Mouse (Mus musculus) cerebellum, adult 2 months (tissue): Measurements from ENCODE around the gene Tdrd1. TPM values are rescaled to one million over a fixed set of nuclear protein-coding genes. Genes with fewer than 3 reads are reported as not detected.
A peak's percentile ranks its signal among the peaks of the same experiment; 100 is the strongest.

Source experiments
- DNase-seq, 2 experiments: peaks; one replicate each; pipeline ENCODE4 v3.0.0; 2021
- H3K27ac ChIP-seq: fragments of 200-500 bp; 2 replicates; pipeline ENCODE4 v1.5.1; 2012; ENCODE audit warnings: low read length, control low read depth, inconsistent platforms; ENCODE audit not compliant: insufficient read depth
- H3K27me3 ChIP-seq: fragments of 200-500 bp; 2 replicates; pipeline ENCODE4 v1.6.1; 2012; ENCODE audit warnings: inconsistent platforms, mild to moderate bottlenecking, low read length, moderate library complexity; ENCODE audit not compliant: control insufficient read depth, insufficient read depth
- H3K4me1 ChIP-seq: fragments of 200-500 bp; 2 replicates; pipeline ENCODE4 v1.6.1; 2011; ENCODE audit warnings: low read length; ENCODE audit not compliant: control insufficient read depth, insufficient read depth
- H3K4me3 ChIP-seq: fragments of 200-500 bp; replicated peaks from 2 replicates; pipeline ENCODE3; 2011; ENCODE audit warnings: mild to moderate bottlenecking, low read depth, low read length, control low read depth; ENCODE audit not compliant: insufficient read depth
- CTCF ChIP-seq: fragments of 200-500 bp; IDR thresholded peaks from 2 replicates; pipeline ENCODE4 v1.5.1; 2011; ENCODE audit warnings: low read depth, mild to moderate bottlenecking, control low read depth, low read length, moderate library complexity, borderline replicate concordance; ENCODE audit not compliant: insufficient read depth
- POLR2A ChIP-seq: fragments of 200-500 bp; IDR thresholded peaks from 2 replicates; pipeline ENCODE4 v1.6.1; 2011; ENCODE audit warnings: low read length, control low read depth, borderline replicate concordance; ENCODE audit not compliant: insufficient read depth
- WGBS: fragments of 180-500 bp; shearing (Covaris S2); methylation state at CpG from one replicate; pipeline ENCODE4 v1.1.7; 2018; 5-methylcytosine and 5-hydroxymethylcytosine counted together
- polyA plus RNA-seq: library from polyadenylated mRNA; depleted of rRNA; stranded (reverse); fragments of >200 nt; gene quantifications from 2 replicates; pipeline ENCODE4 v1.2.3, GENCODE M21; 2012

The Tdrd1 gene
- polyA plus RNA-seq, 1 experiment, result 0.20 TPM

DNA sequence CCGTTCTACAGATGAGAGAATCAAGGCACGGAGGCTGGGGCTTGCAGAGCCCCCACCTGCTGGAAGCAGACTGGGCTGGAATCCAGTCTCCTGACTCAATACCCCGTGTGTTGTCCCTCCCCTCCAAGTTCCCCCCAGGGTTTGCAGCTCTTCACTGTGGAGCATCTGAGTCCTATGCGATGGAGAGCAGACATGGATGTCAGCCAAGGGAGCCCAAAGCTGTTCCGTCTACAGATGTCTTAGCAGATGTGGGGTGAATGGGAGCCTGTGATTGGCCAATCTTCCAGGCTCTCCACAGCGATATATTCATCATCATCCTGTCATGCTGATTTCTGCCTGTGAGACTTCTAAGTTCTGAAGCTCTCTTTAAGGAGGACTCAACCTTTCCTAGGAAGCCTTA is 51.4 kb downstream of the Tdrd1 start:
- TF ChIP-seq POLR2A (no peak), CTCF (no peak)
- no peaks in the 10 kb centered on the region for H3K4me1 ChIP-seq
- H3K27ac ChIP-seq, result no peak overlapping the region
- no peak overlapping the region for H3K4me3 ChIP-seq
- DNase-seq, result no peak
- peaks cover 3% of the 10 kb centered on the region; the same call in 1 of the 2 replicates for H3K27me3 ChIP-seq
- WGBS, result 20% methylated on average over 6 of the region's 6 CpGs

GRCm38 (mm10) chr19:56887879-56888278 is 61.9 kb downstream of the Tdrd1 start:
- 82% methylated on average over 10 of the region's 10 CpGs for WGBS
- TF ChIP-seq CTCF (no peak), POLR2A (no peak)
- no peak for DNase-seq

DNA sequence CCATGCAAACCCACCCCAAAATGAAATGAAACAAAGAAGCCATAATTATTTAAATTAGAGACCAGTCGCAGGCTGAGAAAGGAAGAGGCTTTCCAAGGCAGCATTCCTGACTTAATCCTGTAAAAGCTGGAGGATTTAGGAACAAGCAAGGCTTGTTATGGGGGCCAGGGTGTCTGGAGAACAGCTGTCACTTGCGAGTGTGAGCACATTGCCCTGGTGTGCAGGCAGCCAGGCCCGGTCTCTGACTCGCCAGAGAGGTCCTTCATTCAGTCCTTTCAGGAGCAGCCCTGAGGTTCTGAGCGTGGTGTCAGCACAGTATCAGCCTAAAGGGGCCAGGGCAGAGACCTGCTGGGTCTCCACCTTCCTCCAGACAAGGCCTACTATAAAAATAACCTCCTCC is 62.6 kb downstream of the Tdrd1 start:
- no peak for DNase-seq
- WGBS, result 55% methylated on average over 5 of the region's 5 CpGs
- Histone ChIP-seq H3K4me1 (peaks cover 3% of the 10 kb centered on the region; the same call in 1 of the 2 replicates), H3K27ac (no peak overlapping the region), H3K4me3 (no peak overlapping the region), H3K27me3 (no peaks in the 10 kb centered on the region)
- TF ChIP-seq POLR2A (no peak), CTCF (no peak)

More at GRCm38 (mm10) chr19:56887879-56888278, 61.9 kb downstream of the Tdrd1 start:
- peaks cover 3% of the 10 kb centered on the region; the same call in 1 of the 2 replicates for H3K4me1 ChIP-seq
- H3K27me3 ChIP-seq, result no peaks in the 10 kb centered on the region
- H3K27ac ChIP-seq, result no peak overlapping the region
- H3K4me3 ChIP-seq, result no peak overlapping the region

DNA sequence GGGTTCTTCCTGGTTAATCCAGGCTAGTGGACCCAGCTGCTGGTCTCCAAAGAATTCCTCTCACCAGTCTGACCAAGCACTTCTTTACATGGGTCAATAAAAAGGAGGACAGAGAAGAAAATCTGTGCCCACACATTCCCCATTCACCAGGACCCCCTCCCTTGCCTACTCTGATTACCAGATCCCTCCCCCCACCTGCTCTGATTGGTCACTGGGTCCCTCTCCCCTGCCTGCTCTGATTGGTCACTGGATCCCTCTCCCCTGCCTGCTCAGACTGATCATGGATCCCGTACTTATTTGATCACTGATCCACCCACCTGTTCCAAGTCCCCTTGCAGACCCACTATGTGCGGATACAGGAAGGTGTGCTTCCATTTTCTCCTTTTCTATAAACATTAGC is 65.4 kb downstream of the Tdrd1 start:
- Histone ChIP-seq H3K4me3 (no peak overlapping the region), H3K4me1 (peaks cover 3% of the 10 kb centered on the region; the same call in 1 of the 2 replicates), H3K27ac (no peak overlapping the region), H3K27me3 (no peaks in the 10 kb centered on the region)
- WGBS, result 79% methylated on average over 2 of the region's 2 CpGs
- no peak for DNase-seq
- TF ChIP-seq CTCF (no peak), POLR2A (no peak)

- no peak overlapping the region for H3K4me3 ChIP-seq
- no peak for TF ChIP-seq POLR2A
- no peak for TF ChIP-seq CTCF
- DNase-seq, result peak; percentile 44 to 50
- H3K4me1 ChIP-seq, result peaks cover 3% of the 10 kb centered on the region; the same call in 1 of the 2 replicates
- no peaks in the 10 kb centered on the region for H3K27me3 ChIP-seq
- 35% methylated on average over 5 of the region's 5 CpGs for WGBS
- H3K27ac ChIP-seq, result no peak overlapping the region
Measured at GRCm38 (mm10) chr19:56892586-56892985, 66.6 kb downstream of the Tdrd1 start.

- DNase-seq, result peak in 1 of 2 experiments; percentile 41
- H3K27ac ChIP-seq, result no peak overlapping the region
- 38% methylated on average over 5 of the region's 5 CpGs for WGBS
- H3K27me3 ChIP-seq, result no peaks in the 10 kb centered on the region
- no peak overlapping the region for H3K4me3 ChIP-seq
- peaks cover 3% of the 10 kb centered on the region; the same call in 1 of the 2 replicates for H3K4me1 ChIP-seq
- no peak for TF ChIP-seq CTCF
- TF ChIP-seq POLR2A, result no peak
Measured at GRCm38 (mm10) chr19:56893326-56893725, 67.3 kb downstream of the Tdrd1 start.

DNA sequence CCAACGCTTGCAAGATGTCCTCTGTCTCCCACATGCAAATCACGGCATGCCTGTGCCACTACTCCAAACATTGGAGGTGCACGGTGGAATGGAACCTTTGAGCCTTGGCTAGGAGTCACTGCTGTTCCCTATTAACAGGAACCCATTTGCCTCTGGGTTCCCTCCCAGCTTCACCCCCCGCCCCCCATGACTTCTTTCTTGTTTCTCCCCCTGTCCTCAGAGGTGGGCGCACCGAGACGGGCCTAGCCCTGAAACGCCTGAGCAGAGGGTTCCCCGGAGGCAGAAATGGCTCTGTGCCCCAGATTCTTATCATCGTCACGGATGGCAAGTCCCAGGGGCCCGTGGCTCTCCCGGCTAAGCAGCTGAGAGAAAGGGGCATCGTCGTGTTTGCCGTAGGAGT is 71.6 kb downstream of the Tdrd1 start:
- TF ChIP-seq POLR2A (no peak), CTCF (no peak)
- no peak for DNase-seq
- Histone ChIP-seq H3K27ac (no peak overlapping the region), H3K4me1 (peaks cover 1% of the 10 kb centered on the region; the same call in 1 of the 2 replicates), H3K27me3 (no peaks in the 10 kb centered on the region), H3K4me3 (no peak overlapping the region)
- 65% methylated on average over 16 of the region's 16 CpGs for WGBS

DNA sequence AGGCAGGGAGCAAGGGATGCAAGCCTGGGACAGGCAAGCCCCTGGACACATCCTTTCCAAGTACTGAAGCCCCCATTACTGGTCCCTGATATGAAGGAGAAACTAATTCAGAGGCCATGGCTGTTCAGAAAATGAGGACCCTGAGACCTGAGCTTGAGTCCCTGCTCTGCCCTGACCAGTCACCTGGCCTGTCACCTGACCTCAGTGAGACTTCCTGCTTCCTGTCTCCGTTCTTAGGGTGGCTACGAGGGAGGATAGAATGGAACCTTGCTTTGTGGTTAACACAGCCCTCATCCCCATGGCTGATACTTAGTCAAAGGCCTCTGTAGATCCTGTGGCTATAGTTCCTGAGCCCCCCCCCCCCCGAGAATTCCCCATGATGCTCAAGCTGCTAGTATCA is 78.1 kb downstream of the Tdrd1 start:
- H3K27me3 ChIP-seq, result no peaks in the 10 kb centered on the region
- no peak overlapping the region for H3K4me3 ChIP-seq
- peaks cover 10% of the 10 kb centered on the region for H3K4me1 ChIP-seq
- no peak overlapping the region for H3K27ac ChIP-seq
- no peak for DNase-seq
- TF ChIP-seq CTCF (no peak), POLR2A (no peak)
- 77% methylated on average over 3 of the region's 3 CpGs for WGBS
